Mouse (Mus musculus) kidney, postnatal 36 days (tissue): ENCODE results near the gene Sdhaf1.

Experiments used
- DNase-seq, 2 experiments: peaks; one replicate each; pipeline ENCODE4 v3.0.0; 2021 to 2022; ENCODE audit warnings: mixed read lengths in 2 of 2

Sdhaf1 gene

GRCm38 (mm10) chr7:30323795-30324194, at the start of gene Sdhaf1:
Sdhaf1 (minus strand) TSS chr7:30323895.
- no peak for DNase-seq

- DNase-seq: no peak
These were observed 43.8 kb upstream of the Sdhaf1 start for GRCm38 (mm10) chr7:30367466-30367865.

DNA sequence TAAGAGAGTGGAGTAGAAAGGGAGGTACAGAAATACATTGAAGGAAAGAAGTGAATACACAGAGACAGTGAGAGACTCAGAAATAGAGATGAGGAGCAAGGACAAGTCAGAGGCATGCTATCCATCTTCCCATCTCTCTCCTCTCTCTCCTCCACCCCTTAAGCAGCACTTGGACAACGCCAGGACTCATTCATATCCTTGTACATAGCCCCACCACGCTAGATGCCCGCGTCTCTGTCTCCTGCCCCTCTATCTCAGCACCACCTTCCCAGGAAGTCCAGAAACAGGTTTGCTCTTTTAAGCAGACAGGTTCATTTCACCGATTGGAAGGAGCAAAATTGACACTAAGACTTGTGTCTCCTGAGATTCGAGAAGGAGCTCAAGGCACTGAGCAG, 39.6 kb upstream of the Sdhaf1 start:
- DNase-seq: no peak

DNA sequence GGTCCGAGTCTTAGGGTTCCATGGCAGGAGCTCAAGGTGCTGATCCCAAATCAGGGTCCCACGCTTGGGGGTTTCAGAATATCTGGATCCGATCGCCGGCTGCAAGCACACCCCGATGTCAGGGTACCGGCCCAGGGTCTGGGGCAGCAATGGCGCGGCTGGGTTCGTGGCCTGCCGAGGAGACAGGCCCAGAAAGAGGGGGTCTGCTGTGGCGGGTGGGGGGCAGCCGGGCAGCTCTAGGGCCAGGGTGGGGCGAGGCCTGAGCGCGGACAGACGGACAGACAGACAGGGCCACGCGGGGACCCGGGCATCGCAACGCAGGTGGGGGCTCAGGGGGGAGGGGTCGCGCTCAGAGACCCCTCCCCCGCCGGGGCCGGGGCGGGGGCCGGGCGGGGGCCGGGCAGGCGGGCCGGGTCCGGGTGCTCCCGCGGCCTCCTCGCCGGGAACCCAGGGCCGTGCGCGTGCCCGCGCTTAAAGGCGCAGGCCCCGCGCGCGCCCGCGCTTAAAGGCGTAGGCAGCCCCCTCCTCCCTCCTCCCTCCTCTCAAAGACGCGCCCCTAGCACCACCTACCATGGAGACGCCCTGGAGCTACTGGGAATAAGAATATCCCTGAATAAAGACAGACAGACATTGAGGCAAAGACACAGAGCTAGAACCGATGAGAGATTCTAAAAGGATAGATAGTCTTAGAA, 39.1 kb upstream of the Sdhaf1 start, which contains the start of gene Lrfn3:
Lrfn3 (minus strand) TSS at position 121 of the 692 bp plus-strand sequence.
- DNase-seq: peak; percentile 55 to 72

DNA sequence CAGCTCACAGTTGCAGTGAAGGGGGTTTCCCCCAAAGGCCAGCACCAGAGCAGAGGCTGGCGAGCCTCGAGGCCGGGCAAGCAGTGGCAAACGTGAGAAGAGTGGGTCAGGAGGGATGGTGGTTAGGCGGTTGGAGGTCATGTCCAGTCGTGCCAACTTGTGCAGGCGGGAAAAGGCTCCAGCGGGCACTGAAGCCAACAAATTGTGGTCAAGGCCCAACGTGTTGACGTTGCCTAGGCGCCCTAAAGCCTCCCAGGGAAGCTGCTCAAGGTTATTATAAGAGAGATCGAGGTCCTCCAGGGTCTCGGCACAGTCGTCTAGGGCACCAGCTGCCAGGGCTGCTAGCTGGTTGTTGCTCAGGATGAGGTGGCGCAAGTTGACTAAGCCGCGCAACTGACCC, 36.3 kb upstream of the Sdhaf1 start:
- DNase-seq: no peak

- DNase-seq: peak; percentile 39 to 51
These were observed 35.7 kb upstream of the Sdhaf1 start for GRCm38 (mm10) chr7:30359276-30359865.

DNA sequence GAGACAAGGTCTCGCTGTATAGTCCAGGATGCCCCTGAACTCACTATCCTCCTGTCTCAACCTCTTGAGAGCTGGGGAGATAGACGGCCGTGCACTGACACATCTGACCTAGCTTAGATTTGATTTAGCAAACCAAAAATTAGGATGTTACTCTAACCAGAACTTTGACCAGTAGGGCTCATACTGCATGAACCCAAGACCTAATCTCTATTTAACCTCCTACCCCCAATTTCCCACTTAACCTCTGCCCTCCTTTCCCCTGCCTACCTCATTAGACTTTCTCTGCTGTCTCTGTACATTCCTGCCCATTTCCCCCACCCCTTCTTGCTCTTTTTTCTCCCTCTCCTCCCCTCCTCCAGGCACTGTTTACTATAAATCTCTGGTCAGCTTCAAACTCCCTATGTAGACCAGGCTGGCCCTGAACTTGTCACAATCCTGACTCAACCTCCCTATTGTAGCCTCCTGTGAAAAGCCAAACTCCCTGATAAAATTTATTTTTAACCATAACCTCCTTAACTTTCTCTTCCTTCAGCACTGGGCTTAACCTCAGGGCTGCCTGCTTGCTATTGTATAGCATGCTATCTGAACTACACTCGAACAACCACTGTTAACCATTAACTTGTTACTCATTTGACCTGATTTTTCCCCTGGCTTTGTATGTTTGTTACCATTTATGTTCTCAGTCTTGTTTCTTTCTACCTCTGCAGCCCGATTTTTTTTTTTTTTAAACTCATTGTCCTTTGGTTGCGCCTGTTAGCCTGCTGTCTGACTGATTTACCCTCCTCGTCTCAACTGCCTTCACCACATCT, 34.9 kb upstream of the Sdhaf1 start:
- peak in 1 of 2 experiments; percentile 59 for DNase-seq

DNA sequence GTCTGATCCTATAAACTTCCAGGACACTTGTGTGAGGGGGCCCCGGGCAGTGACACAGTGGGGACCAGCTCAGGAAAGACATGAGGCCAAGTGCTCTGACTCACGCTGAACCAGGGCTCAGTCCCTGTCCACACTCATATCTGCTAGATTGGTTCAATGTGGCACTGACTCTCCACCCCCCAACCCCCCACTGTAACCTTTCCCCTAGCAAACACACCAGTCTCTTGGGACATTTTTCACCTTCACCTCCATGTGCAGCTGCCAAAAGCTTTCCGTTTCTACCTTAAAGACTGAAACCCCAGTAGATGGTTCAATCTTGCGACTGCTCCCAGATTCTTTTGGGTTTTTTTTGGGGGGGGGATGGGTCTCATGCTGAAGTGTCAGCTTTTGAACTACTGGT, 30.4 kb upstream of the Sdhaf1 start:
- no peak for DNase-seq

DNA sequence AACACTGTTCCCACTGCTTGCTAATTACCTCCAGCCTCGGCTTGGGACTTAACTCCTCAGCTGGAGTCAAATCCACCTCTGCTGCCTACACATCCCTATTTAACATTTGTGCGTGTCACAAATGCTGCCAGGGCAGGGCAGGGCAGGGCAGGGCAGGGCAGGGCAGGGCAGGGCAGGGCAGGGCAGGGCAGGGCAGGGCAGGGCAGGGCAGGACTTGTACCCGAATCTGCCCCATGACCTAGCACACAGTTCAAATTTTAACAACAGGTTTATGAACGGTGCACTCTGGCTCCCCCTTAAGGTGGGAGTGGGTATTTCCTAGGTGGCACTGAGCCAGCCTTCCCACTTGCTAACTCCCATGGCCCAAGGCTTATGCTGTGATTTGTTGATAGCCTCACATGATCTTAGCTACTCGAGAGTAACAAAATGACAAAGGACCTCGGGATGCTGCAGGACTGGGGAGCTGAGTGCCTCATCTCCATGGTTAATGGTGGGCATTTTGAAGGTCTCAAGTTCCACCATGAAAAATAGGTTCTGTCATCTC, 29.7 kb upstream of the Sdhaf1 start:
- DNase-seq: peak; percentile 80 to 81

DNA sequence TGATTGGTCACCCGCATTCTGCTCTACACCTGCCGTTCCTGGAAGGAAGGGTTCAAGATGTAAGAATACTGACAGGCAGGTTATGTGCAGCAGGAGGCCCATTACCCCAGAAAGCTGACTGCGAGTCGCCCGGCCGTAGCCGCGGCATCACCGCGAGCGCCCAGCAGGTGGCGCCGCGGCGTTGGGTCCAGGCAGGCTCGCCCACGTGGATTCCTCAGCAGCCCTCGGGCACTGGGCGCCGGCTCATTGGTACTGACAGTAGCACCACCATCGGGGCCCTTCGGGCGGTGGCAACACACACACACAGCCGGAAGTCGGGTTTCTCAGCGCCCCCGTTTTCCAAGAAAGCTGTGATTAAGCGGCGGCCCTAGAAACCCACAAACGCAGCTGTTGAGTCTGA, 24.1 kb upstream of the Sdhaf1 start:
- DNase-seq: peak; percentile 55 to 82

GRCm38 (mm10) chr7:30346635-30347379, 23.1 kb upstream of the Sdhaf1 start:
- peak; percentile 65 to 92 for DNase-seq

GRCm38 (mm10) chr7:30339432-30340109, 15.9 kb upstream of the Sdhaf1 start:
- no peak for DNase-seq

DNA sequence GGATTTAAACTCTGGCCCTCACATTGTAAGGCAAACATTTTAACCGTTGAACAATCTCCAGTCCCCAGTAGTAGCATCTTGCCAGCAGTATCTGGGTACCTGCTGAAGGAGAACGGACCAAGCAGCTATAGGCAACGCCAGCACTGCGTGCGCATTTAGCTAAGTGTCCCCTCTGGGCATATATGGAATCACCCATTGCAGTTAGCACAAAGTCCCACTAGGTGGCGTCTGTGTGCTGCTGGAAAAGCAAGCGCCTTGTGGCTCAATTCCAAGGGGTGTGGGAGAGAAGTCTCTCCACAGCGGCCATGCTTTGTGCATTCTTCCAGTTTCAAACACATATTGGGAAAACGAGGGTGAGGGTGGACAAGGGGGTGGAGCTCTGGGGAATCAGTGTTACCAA, 12.7 kb upstream of the Sdhaf1 start:
- DNase-seq: peak; percentile 84 to 91

GRCm38 (mm10) chr7:30335688-30336087, 12.0 kb upstream of the Sdhaf1 start:
- no peak for DNase-seq

DNA sequence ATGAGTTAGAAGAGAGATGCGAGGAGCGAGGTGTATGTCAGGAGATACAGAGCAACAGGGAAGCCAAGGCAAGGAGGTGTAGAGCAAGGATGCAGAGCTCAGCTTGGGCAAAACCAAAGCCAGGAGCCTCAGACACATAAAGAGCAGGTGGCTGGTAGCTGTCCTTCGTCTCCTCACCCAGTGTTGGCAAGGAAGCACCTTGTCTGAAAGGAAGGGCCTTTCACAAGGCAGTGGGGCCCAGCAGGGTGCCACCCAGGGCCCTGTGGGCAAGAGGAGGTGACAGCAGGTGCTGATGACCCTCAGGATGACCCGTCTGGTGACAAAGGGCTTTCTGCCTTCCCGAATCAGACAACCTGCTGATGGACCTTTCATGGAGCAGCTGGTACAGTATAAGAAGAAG, 10.9 kb upstream of the Sdhaf1 start:
- no peak for DNase-seq

DNA sequence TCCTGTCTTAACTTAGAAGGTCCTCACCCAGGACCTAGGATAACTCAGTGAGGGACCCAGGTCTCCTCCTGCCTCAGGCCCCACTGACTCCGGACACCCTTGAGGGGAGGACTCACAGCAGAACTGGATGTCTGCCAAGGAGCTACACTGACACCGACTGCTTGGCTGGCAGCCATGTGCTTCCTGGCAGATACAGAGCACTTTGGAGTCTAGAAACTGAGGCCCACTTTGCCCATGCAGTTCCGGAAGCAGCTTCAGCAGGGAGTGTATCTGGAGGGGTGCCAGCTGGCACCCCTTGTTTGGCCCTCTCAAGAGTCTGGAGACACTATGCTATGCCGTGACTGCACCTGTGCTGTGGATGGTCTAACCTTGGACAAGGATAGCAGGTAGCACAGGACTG, 9.7 kb upstream of the Sdhaf1 start:
- peak; percentile 92 to 93 for DNase-seq

DNA sequence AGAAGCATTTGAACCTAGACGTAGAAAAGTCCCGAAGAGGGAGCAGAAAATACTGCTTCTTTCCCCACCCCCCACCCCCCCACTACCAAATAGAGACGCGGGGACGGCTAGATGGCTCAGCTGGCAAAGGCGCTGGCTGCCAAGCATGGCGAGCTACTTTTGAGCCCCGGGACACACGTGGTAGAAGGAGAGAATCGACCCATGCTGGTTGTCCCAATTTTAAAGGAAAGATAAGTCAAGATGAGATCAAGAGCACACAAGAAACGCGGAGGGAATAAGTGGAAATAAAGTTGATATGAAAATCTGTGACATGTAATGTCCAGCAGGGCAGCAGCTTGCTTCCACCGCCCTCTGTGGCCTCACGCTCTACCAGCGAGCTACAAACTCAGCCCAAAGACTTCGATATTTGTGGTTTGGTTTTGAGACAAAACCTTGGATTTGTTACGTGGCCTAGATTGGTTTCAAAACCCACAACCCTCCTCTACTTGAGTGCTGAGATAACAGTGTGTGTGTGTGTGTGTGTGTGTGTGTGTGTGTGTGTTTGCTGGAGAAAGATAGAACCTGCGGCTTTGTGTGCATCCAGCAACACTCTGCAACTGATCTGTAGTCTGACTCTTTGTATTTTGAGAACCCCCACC, 9.0 kb upstream of the Sdhaf1 start:
- no peak for DNase-seq

DNA sequence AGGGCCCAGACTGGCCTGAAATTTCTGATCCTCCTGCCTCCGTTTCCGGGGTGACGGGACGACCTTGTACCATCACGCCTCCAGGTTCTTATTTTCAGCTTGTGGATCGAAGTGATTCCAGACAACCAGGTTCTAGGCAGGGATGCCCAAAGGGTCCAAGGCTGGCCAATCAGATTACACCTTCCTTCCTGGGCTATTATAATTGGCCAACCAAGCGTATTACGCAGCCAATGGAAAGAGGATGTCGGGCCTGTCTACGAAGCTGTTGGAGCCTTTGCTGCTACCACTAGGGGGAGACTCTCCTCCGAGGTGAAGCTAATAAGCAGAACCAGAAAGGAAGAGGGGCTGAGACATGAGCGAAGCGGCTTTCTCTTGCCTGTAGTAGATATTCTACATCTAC, 8.2 kb upstream of the Sdhaf1 start:
- peak; percentile 83 to 85 for DNase-seq

DNA sequence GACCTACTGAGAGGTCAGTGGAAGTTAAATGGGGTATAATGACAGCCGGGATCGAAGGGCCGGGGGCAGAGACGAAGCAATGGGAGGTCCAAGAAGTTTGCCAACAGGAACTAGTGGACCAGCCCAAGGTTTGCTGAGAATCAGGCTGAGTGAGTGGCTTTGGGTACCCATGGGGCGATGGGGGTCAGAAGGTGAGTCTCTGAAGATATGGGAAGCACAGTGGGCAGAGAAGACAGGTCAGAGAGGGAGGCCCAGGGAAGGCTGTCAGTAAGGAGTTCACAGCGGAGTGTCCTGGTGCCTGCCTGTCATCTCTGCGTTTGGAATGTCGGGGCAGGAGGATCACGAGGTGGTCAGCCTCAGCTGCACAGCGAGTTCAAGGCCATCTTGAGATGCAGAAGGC, 4.7 kb upstream of the Sdhaf1 start:
- no peak for DNase-seq

DNA sequence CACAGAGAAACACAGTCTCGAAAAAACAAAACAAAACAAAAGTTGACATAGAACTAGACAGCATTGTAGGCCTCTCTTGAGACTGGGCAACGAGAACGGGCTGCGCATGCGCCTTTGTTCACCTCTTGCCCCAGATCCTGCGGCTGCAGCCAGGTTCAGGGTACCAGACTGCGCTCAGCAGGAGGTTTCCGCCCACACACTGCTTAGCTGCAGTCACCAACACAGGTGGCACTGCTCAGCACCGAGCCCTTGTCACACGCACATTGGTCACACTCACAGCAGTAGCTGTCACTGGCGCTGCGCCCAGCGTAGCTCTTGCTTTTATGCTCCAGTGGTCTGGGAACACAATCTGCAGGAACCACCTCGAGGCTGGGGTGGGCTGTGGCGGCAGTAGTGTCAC, 3.4 kb upstream of the Sdhaf1 start:
- peak; percentile 69 to 78 for DNase-seq

DNA sequence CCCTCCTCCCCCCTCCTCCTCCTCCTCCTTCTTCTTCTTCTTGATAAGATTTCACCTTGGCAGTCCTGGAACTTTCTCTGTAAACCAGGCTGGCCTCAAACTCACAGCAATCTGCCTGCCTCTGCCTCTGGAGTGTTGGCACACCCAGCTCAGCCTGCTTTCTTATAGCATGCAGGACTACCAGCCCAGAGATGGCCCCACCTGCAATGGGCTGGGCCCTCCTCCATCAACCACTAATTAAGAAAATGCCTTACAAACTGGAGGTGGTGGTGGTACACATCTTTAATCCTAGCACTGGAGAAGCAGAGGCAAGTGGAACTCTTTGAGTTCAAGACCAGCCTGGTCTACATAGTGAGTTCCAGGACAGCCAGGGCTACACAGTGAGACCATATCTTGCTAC, 2.7 kb upstream of the Sdhaf1 start:
- no peak for DNase-seq

DNA sequence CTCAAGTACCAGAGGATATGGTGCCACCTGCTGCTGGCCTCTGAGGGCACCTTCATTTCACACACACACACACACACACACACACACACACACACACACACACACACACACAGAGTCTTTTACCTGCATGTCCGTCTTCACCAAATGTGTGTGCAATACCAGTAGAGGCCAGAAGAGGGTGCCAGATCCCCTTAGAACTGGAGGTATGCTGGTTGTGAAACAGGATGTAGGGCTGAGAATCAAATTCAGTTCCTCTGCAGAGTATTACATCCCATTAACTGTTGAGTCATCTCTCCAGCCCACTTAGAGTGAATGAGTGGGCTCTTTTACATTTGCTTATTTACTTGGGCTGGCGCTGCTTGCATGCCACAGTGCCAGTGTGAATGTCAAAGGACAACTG, 1.7 kb upstream of the Sdhaf1 start:
- peak in 1 of 2 experiments; percentile 73 for DNase-seq
